Mouse (Mus musculus) lung, postnatal 36 days (tissue): ENCODE measurements around the gene Snap91.

ENCODE experiments used
- DNase-seq: peaks from one replicate; pipeline ENCODE4 v3.0.0; 2022; ENCODE audit warnings: mixed read lengths

The Snap91 gene

DNA sequence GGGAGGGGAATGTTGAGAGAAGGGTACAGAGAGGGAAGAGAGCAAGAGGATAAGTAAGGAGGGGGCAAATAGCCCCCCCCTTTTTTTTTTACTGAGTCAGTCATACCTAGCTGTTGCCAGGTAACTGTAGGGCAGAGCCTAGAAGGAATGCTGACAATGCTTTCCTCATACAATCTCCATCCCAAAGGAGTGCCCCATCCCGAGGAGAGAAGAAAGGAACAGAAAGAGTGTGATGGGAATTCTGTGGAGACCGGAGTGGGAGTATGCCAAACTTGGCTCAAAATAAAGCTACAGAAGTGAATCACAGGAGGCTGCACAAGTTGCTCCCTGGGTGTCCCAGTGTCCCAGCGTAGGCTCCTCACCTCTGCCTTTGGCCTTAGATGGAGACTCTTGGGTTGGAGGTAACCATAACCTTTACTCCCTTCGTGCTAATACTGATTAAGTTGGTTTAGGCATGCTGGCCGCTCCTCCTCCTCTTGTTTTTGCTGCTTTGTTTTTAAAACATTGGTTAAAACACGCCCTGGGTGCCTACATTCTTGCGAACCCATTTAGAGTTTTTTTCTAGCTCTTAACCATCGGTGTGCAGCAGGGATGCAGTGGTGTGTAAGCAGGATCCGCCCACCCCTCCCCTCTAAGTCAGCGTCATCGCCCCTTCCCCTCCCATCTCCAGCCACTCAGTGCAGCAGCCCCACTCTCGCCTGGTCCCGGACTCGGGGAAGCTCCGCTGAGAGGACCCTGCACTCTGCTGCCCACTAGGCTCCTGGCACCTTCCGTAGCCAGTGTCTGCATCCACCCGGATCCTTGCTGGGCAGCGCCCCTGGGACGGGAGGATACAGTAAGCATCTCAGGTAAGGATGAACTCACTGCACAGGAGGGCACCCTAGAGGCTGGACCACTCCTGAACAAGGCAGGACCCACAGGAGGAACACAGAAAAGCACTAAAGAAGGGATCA lies 137.2 kb downstream of the Snap91 start, which contains the start of gene Prss35:
TSS of gene Prss35 (plus strand) at position 691 of the 953 bp plus-strand sequence.
- DNase-seq = no peak

GRCm38 (mm10) chr9:86739971-86740370 lies 140.5 kb downstream of the Snap91 start:
- no peak for DNase-seq

DNA sequence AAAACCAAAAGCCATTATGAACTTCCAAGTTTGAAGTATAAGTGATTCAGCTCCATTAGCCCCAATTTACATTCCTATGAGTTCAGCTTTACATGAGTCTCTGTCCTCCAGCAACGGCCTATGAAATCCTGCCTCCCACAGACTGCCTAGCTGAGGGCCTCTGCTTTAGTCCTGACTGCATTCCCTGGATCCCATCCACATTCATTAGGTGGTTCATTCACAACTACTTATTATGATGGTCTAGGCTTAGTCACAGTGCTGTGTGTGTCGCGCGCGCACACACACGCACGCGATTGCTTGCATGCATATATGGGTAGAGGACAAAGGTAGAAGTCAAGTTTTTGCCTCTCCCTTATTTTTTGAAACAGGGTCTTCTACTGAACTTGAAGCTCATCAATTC lies 141.7 kb downstream of the Snap91 start:
- no peak for DNase-seq

GRCm38 (mm10) chr9:86738067-86738466 lies 142.4 kb downstream of the Snap91 start:
- DNase-seq = no peak

DNA sequence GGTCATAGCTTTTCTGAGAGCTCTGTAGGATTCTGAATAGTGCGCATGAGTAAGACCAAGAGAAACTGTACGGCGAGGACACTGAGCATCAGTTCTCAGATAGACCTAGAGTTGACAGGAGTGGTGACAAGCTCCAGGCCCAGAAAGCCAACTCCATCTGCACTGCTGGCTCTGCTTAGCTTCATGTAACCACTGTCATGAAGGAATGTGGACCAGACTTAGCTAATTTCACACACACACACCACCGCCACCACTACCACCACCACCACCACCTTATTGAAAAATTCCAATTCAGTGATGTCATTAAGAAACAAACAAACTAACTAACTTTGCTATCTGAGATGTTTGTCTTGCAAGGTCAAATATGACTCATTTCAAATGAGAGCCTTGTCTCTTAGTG lies 143.5 kb downstream of the Snap91 start:
- DNase-seq = no peak

DNA sequence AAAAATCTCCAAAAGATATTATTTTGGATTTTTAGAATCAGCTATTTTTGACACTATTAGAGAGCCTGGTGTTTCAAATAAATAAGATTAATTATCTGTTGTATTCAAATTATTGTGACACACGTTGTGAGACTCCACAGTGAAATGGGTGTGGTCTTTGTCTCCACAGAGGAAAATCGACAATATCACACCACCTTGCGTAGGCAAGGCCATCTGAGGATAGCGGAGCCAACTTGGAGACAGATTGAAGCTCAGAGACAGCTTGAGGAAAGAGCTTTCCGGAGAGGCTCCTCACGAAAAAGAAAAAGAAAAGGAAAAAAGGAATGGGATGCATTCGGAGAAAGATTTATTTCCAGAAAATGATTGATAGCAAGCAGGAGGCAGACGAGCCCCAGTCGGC lies 145.7 kb downstream of the Snap91 start:
- DNase-seq = no peak

DNA sequence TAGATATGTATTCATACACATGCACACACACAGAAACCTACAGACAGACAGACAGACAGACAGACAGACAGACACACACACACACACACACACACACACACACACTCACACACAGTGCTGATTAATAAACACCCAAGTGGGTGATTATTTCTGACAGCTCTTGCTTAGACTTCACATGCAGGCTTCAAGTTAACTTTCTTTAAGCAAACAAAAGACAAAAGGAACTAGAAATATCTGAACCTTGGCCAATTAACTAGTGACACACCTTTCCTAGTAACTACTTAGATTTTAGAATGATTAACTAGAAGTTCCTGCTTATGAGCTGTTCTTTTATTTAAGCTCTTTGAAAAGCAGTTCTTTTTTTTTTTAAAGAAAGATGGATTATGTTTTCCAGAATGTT lies 146.1 kb downstream of the Snap91 start:
- DNase-seq = no peak

DNA sequence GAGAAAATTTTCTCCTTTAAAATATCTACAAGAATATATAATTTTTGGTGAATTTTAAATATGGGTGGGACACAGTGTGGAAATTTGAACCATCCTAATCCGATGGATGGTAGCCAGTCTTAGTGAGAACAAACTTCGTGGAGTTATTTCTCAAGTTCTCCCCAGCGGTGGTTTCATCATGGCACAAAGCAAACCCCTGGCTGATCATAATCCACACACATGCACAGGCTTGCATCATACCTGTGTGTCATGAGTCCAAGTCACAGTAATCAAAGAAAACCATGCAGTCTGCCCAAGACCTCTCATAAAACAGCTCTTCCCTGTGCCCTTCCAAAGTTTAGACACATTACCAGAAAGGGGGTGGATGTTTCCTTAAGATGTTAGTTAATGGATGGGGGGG lies 150.6 kb downstream of the Snap91 start:
- no peak for DNase-seq

DNA sequence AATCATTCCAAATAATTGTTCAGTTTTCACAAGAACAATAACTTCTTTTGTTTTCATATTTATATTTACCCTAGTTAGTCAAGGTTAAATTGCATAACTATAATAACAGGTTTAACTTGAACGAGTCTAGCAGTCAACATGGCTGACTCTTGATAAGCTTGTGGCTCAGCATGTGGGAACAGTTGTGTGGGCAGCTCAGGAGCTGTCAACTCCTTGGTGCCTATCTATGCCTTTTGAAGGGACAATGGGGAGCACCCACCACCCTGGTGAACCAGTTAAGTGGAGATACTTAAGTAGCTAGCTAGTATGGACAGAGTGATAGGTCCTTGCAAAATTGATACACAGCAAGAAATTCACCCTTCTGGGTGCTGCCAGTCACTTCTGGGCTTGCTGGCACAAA lies 151.4 kb downstream of the Snap91 start:
- DNase-seq = no peak

GRCm38 (mm10) chr9:86728214-86728814 lies 152.1 kb downstream of the Snap91 start:
- DNase-seq = peak; percentile 55

GRCm38 (mm10) chr9:86726381-86726720 lies 154.1 kb downstream of the Snap91 start:
- DNase-seq = no peak

DNA sequence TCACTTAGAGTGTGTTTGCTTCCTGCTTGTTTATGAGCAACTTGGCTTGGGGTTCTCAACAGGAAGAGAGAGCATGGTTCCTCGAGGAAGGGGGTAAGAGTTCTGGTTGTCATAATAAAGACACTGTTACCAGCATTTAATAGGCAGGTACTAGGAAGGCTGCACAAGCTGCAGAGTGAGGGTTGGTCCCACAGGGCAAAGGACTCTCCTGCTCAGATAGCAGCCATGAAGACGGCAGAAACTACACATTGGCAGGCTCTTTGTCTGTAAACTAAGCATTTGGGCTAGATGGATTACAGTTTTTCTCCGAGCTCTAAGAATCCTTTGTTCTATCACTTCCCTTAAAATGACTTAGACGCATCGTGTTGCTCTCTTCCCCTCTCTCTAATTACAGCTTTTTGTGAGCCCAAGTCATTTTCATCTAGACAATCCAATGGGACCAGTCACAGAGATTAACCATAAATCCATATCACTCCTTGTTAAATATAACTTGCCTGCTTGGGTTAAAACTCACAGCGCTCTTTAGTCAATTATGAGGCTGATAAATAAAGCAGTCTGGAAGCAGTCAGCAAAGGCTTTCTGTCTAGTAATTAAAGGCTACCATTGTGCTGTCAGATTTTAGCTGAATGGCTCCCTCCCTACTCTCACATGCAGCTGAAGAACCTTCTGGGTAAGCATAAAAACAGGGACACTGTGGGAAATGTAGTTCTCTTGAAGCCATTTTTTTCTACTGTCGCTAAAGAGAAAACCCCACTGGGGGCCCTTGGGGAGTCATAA lies 154.7 kb downstream of the Snap91 start:
- no peak for DNase-seq

DNA sequence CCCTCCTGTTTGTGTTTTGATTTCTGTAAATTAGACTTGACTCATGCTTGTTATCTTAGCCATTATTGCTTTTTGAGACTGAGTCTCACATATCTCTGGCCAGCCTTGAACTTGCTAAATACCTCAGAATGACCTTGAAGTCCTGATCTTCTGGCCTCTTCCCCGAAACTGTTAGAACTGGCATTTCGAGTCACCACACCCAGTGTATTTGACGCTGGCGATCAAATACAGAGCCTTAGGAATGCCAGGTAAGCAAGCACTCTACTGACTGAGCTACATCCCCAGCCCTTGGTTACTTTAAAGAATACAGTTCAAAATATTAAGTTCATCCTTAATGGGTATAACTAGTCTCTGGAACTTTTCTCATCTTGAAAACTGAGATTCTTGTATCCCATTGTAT lies 155.4 kb downstream of the Snap91 start:
- DNase-seq = no peak

DNA sequence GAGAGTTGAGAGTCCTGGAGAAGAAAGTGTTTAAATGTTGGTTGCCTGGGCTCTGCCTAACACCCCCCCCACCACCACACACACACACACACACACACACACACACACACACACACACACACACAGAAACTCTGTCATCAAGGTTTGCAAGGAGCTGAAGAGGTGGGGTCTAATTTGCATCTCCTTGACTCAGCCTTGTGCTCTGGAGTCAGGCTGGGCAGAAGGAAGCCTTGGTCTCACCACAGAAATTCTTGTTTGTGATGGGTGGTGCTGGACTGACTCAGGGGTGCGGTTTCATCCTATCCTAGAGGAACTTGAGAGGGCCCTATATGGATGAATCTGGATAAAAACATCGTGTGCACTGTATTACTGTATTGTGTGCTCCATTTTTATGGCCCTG lies 159.7 kb downstream of the Snap91 start:
- no peak for DNase-seq

- no peak for DNase-seq
Measured at GRCm38 (mm10) chr9:86720227-86720626, 160.2 kb downstream of the Snap91 start.

- DNase-seq = no peak
Measured at GRCm38 (mm10) chr9:86717119-86717518, 163.3 kb downstream of the Snap91 start.

- no peak for DNase-seq
Measured at GRCm38 (mm10) chr9:86716540-86716939, 163.9 kb downstream of the Snap91 start.
